Mouse (Mus musculus): Measurements from ENCODE around the gene Tmem198.

The Tmem198 gene

DNA sequence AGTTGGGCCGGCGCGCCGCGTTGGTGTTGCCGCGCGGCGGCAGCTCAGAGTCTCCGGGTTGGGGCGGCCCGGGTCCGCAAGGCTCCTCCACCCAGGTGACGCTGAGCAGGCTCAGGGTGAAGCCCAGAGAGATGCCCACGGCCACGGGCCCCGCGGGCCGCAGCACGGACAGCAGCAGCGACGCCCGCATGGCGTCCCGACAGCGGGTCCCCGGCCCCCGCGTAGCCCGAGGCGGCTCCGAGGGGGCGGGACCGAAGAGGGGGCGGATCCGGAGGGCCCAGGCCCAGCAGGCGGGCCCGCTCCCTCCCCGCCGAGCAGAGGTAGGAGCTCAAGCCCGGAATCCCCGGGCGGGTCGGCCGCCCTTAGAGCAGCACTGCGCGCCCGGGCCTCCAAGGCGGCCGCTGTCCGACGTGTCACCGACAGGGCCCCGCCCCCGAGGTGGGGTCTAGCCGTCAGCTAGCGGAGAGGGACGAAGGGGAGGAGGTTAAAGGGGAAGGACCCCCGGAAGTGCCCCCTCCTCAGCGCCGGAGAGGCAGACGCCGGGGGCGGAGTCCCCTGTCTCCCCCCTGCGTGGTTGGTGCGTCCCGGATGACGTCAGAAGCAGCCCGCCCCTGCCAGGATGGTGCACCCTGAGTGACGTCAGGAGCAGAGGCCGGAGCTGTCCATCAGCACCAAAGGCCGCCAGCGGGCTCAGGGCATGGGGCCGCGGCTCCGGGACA lies at the start of gene Tmem198, which contains the start of gene Chpf:
TSS of gene Tmem198 (plus strand) at position 617 of the 719 bp plus-strand sequence.
TSS of gene Chpf (minus strand) at position 392 of the 719 bp plus-strand sequence.
- DNase-seq (ENCODE audit: low read depth) = peak; percentile 84

DNA sequence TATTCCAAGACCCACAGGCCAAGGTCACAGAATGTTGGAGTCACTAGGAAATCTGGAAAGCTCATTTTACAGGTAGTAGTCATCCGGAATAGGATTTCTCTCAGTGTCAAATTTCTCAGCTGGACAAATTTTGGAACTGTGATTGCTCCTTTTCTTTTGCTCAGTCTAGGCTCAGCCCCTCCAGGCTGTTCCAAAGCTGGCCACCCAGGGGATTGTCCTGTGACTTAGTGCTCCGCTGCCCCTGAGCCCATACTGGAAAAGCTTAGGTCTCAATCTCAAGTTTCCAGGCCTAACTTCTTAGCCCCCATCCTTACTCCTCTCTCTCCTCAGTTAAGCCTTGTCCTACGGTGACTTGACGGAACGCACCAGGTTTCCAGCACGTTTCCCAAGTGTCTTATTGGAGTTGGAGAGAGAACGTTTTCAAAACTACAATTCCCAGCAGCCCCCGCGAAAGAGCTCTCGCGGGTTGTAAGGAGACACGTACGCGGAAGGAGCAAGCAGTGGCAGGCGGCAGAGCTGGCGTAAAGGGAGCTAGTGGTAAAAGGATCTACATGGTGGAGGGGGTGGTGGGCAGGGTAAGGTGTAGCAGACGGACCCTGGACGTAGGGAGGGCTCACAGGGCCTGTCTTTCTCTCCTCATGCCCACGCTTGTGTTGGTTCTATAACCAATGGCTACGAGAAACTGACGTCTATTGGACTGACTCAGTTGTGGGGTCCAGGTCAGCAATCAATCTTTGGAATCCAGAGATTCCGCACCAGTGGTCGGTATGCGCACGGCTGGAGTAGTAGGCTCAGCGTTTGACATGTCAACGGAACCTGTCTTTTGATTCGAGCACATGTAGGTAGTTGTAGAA lies 43.6 kb upstream of the Tmem198 start, which contains the start of gene Gmppa:
TSS of gene Gmppa (plus strand) at position 456 of the 854 bp plus-strand sequence.
- DNase-seq (ENCODE audit: low read depth) = peak; percentile 82

DNA sequence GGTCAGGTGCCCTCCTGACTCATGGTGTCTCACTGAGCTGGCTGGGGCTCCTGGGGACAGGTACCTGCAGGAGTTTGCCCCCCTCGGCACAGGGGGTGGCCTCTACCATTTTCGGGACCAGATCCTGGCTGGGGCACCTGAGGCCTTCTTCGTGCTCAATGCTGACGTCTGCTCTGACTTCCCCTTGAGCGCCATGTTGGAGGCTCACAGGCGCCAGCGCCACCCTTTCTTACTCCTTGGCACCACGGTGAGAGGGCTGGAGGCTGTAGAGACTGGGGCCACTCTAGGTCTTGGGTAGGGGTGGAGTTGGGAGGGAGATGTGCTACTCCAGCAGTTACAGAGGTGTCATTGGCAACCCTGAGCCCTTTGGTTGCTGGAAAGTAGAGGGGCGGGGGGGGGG lies 40.5 kb upstream of the Tmem198 start:
- DNase-seq (ENCODE audit: low read depth) = no peak

DNA sequence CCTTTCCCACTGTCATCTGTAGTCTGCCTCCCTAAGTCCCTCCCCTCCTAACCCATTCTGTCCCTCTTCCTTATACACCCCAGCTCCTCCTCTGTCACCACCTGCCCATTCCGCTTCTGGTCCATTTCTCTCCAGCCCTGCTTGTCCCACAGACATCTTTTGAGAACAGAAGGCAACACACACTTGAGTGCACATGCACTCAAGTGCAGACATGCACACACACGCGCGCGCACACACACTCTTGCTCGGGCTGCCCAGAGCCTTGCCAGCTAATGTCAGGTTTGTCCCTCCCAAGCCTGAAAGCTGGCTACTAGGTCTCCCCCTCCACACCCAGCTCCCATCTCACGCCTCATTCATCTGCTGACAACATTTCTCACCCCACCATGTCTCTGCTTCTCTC lies 38.7 kb upstream of the Tmem198 start:
- DNase-seq (ENCODE audit: low read depth) = no peak

DNA sequence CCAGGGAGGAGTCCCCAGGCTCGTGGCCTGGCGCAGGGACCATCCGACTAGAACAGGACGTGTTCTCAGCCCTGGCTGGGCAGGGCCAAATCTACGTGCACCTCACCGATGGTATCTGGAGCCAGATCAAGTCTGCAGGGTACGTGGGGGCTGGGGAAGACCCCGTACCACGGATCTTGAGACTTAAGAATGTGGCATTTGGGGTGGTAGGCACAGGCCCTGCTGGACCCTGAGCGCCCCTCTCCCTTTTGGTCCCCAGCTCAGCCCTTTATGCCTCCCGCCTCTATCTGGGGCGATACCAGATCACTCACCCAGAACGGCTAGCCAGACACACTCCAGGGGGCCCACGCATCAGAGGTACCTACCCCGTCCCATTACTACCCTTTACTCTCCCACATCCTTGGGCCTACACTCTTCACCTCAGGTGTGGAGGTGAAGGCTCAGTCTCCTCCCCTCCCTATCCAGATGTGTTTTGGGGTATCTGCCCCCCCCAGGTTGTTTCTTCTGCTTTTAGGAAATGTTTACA lies 37.8 kb upstream of the Tmem198 start:
- DNase-seq (ENCODE audit: low read depth) = no peak

DNA sequence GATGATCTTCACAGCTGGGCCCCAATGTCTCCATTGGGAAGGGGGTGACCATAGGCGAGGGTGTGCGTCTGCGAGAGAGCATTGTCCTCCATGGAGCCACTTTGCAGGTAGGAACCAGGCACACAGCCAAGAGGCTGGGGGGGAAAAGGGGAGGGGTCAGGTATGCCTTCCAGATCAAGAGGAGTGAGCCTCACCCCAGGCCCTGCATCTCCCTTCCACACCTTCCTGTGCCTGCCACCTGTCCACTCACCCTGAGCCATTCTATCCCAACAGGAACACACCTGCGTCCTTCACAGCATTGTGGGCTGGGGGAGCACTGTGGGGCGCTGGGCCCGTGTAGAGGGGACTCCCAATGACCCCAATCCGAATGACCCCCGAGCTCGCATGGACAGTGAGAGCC lies 37.2 kb upstream of the Tmem198 start:
- DNase-seq (ENCODE audit: low read depth) = no peak

DNA sequence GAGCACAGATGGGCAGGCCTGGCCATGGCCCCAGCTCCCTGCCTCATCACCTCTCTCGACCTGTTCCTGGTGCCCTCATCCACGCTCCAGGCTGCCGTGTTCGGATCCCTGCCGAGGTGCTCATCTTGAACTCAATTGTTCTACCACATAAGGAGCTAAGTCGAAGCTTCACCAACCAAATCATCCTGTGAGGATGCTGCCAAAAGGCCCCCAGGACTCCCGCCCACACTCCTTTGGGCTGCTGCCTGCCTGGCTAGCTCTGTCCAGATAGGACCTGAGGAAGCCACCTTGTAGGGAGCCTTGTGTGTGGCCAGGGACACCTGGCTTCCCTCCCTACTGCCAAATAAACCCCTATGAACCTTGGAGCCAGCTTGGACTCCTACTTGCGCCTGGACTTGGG lies 36.5 kb upstream of the Tmem198 start:
- DNase-seq (ENCODE audit: low read depth) = no peak

DNA sequence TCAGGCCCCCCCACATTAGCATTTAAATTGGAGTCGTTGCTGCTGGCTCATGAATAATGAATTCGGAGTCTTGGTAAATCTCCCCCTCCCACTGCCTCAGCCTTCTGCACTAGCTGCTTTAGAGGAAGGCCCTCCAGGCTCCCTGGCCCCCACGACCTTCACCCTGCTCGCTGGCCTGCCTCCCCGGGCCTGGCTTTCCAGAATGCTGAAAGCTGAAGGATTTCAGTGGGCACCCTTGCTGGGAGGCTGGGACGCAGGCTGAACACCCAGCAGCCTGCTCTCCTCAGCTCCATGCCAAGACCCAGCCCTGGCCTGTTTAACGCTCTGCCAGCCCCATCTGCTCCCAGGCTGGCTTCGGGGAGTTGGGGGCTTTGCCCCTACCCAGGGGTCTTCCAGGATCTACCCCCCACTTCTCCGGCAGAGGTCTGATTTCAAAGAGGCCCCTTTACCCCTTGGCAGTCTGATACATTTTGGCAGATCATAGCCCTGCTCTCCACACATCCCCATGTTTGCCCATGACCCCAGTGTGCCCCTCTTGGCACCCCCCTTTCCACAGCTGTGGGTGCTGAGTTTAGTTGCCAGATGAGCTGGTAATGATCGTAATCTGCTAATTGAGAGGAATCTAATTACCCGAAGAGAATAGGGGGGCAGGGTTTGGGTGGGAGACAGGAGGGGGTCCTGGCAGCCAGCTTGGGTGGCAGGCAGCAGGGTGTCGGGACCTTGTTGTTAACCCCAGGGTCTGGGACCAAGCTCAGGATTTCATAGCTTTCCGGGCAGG lies 35.9 kb upstream of the Tmem198 start:
- no peak for DNase-seq (ENCODE audit: low read depth)

DNA sequence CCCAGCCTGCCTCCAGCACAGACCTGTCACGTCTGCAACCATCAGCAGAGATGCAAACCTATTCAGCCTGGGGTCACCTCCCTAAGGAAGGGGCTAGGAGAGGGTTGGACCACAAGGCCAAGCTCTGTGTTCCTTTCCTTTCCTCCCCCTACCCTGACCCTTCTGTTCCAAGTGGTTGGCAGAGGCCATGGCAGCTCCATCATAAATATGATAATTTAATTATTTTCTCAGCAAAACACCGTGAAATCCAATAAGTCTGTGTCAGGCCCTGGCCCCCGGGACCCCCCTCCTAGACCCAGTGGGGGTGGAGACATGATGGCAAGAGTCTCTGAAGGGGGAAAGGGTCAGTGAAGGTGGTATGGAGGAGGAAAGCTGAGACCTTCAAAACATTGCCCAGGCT lies 35.1 kb upstream of the Tmem198 start:
- DNase-seq (ENCODE audit: low read depth) = no peak

DNA sequence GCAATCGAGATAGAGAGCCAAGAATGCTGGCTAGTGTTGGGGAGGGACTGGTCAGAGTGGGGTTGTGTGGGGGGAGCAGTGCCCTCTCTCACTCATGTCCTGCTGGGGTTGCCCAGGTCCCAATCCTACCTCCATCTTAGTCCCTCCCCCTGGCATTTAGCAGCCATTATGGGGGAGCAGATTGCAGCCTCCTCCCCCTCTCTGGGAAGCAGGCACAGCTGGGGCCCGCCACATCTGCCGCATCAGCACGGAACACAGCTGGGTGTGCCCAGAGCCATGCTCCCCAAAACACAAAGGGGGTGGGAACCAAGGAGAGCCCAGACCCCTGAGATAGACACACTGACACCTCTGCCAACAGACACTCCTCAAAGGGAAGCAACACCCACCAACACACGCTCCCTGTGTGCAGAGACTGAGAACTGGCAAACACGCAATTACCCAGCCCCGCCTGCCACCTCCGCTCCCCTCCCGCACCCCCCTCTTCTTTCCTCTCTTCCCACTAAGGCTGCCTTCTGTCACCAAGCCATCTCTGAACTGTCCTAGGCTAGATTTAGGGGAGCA lies 34.1 kb upstream of the Tmem198 start:
- DNase-seq (ENCODE audit: low read depth) = no peak

DNA sequence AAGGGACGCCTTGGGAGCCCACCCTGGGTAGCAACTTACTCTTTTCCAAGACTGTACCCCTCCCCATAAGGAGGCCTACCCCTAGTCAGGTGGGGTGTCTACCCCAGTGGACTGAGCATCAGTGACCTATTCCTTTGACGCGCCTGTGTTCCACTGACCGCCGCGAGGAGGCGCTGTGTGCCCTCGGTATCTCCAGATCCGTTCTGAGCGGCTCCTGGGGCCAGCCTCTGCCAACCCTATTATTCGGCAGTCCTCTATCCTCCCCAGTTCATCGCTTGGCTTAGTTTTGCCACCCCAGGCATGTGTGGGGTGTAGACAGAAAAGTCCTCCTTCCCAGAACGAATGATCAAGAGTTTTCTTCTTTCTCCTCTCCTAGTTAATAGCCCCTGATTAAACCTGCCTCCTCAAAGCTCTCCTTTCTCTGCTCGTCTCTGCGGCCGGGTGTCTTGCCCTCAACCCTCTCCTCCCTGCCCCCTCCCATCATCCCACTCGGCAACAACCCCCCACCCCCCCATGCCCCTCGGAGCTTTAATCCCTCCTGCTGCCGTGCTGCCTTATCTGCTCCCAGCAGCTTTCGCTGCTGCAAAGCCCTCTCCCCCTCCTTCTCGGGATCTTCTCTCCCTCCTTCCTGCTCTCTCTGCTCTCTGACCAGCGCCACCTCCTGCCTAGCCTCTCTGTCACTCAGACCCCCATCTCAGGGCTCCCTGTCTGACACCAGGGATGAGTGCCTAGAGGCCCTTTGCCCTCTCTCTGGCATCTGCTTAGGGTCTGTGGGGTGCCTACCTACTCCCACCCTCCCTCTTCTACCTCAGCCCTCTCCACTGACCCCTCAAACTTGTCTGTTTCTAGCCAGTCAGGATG lies 33.4 kb upstream of the Tmem198 start:
- no peak for DNase-seq (ENCODE audit: low read depth)

DNA sequence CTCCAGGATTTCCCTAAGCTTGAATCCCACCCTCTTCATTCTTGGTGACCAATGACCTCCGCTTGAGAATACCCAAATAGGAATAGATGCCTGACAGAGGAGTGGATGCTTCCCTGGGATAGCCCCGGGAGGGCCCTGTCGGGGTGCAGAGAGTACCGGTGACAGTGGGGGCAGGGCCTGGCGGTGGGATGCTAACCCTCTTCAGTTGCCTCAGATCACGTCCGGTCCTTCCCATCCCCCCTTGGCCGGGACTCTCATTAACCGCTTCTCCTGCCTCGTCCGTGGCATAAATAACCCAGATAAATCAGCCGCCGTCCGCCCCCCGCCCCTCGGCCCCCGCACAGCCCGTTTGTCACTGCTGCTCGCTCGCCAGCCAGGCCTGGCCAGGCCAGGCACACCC lies 32.7 kb upstream of the Tmem198 start:
- DNase-seq (ENCODE audit: low read depth) = no peak

DNA sequence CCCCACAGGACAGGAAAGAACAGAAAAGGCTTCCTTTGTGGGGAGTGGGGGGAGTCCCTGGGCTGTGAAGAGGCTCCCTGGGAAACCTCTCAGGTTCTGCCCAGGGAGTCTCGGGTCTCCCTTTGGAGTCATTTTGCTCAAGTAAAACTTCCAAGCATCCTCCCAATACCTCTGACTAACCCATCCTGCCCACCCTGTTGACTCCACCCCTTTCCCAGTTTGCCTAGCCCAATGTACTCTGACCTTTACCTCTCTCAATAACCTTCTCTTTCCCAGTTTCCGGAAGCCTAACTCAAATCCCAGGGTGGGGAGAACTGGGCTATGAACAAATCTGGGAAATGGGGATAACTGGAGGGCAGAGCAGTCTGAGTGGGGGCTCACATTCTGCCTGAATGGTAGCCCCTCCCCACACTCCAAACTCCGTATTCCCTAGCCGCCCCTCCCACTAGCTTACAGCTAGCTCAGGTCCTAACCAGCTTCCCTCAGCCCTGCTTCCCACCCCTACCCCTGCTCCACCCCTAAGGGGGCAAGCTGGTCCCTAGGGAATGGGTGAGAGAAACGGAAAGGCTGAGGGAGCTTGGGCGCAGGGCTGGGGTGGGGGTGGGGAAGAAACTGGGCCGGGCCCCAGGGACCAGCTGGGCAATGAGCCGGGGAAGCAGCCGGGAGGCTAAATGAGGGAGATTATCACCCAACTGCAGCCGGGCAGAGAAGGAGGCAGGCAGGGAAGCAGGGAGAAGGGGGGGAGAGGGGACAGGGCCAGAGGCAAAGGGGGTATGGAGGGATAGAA lies 31.9 kb upstream of the Tmem198 start:
- DNase-seq (ENCODE audit: low read depth) = no peak

DNA sequence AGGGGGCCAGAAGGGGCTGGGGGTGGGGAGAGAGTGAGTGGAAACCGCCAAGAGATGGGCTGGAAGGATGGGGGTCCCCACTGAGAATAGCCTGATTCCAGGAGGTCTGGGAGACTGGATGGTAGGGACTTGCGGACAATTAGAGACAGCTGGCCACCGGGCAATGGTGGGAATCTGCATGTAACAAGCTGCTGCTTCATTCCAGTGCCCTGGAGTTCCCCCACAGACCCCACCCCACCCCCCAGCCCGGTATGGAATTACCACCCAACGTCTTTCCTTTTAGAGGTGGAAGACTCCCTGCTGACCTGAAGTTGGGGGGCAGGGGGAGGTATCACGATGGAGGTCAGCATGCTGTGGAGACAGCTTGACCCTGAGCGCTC lies 31.3 kb upstream of the Tmem198 start:
- DNase-seq (ENCODE audit: low read depth) = no peak

DNA sequence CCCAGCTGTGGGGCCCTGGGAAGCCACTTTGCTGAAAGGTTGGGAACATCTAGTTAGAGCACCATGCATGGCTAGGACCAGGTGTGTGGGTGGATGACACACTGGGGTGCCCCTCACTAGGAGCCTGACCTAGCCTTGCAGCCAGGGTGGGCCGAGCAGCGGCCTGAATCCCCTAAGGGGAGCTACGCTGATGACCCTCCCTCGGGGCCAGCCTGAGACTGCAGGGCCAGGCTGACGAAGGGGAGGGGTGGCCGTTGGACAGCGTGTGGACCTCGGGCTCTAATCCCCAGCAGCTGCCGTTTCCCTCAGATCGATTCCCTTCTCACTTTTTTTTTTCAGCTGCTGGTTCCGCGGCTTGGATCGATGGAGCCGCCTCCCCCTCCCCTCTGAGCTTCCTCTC lies 30.4 kb upstream of the Tmem198 start:
- DNase-seq (ENCODE audit: low read depth) = no peak

DNA sequence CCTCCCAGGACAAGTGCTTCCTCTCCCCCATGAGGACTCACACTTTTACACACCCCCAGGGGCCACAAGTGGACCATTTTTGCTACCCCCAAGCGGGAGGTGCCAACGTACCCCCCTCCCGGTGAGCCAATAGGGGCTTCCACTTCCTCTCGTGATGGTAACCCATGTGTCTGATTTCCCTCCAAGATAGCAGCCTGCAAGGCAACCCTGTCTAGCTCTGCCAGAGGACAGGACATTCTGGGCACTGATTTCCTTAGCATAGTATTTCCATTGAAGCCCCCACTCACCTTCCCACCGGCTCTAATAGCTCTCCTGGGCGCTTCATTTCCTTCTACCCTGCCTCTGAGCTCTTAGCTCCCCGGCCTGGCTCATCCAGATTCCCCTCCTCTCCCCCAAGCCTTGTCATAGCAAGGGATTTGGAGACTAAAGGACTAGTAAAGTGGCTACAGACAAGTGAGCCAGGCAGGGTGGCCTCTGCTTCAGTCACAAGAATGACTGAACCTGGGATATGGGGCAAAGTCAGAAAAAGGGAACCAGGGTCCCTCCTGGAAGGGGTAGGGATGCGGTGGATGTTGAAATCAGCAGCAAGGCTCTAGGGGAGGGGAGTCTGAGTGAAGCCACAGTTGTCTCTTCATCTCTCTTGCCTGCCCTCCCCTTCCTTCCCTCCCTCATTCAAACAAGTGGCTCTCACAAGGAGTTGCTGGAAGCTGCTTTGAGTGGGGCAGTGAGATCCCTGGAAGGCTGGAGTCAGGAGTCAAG lies 29.8 kb upstream of the Tmem198 start:
- DNase-seq (ENCODE audit: low read depth) = no peak

DNA sequence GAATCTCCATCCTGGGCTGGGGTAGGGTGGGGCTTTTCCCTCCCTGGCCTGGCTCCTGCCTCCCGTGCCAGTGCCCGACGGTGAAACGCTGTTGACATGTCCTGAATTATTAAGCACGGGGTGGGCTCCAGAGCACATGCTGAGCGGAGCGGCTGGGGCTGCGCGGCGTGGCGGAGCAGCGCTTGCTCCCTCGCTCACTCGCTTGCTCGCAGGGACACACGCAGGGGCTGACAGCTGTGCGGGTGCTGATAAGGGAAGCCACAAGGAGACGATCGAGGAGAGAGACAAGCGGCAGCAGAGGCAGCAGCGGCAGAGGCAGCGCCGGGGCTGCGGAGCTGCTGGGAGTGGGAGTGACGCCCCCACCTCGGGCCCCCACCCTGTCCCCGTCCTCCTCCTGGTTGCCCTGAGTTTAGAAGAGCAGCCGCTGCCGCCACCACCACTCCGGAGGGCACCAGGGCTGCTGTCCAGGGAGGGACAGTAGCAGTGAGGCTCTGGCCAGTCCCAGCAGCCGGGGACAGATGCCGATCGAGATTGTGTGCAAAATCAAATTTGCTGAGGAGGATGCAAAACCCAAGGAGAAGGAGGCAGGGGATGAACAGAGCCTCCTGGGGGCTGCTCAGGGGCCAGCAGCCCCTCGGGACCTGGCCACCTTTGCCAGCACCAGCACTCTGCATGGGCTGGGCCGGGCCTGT lies 28.9 kb upstream of the Tmem198 start, which contains the start of gene Asic4:
TSS of gene Asic4 (plus strand) at position 123 of the 692 bp plus-strand sequence.
- DNase-seq (ENCODE audit: low read depth) = no peak

DNA sequence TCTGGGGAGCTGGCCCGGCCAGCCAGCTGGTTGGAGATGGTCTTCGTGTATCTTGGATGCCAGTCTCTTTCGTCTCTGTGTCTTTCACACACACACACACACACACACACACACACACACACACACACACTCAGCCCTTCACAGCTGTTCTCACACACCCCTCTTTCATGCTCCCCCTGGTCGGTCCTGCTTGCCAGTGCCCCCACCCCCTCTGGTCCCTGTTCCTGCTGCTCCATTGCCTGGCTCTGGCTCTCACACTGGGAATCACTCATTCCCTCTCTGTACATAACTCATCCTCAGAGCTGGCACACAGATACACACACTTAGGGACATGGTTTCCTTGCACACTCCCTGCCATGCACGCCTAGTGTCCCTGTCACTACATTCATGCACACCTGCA lies 27.4 kb upstream of the Tmem198 start:
- no peak for DNase-seq (ENCODE audit: low read depth)

DNA sequence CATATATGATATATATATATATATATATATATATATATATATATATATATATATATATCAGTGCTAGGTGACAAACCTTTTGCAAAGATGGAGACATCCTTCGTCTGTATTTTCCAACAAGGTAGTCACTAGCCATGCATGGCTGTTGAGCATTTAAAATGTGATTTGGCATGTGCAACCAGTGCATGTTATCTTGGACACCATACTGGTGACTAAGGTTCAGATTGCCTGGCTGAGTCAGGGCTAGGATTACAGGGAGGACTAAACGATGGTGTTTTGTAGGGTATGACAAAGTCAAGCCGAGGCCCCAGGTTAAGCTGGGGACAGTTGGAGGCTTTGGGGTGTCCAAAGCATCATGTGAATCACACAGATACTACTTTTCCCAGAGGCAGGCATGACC lies 23.9 kb upstream of the Tmem198 start:
- no peak for DNase-seq (ENCODE audit: low read depth)
